Mouse (Mus musculus): ENCODE measurements around the gene Tagln.

Tagln gene

GRCm38 (mm10) chr9:45905196-45905595 is 30.7 kb downstream of the Tagln start:
- no peak for DNase-seq

- DNase-seq, result no peak
Measured at GRCm38 (mm10) chr9:45893681-45894080, 42.2 kb downstream of the Tagln start.
